8 mouse cellular contexts compared by ENCODE assay signal in genomic region chr12:80115863-80116194, GRCm38 (mm10). TPM values are rescaled to one million over a fixed set of nuclear protein-coding genes. Genes with fewer than 3 reads are reported as not detected.
DNase-seq lines count a peak whose midpoint lies in the region; ATAC-seq lines count a peak whose summit lies in the region.

No protein-coding gene starts in this region.

- H3K4me3 ChIP-seq in kidney, embryonic 15.5 days (replicated peaks), result peak overlapping the region; percentile 84
- H3K4me3 ChIP-seq in embryonic facial prominence, embryonic 10.5 days, result peak overlapping the region; percentile 86
- peak overlapping the region; percentile 67 for H3K4me3 ChIP-seq in intestine, embryonic 15.5 days (replicated peaks)

- H3K9me3 ChIP-seq in kidney, embryonic 15.5 days (replicated peaks), result peaks cover 2% of the 10 kb centered on the region; the same call in 1 of the 2 replicates
- no peaks in the 10 kb centered on the region for H3K9me3 ChIP-seq in embryonic facial prominence, embryonic 10.5 days
- no peaks in the 10 kb centered on the region for H3K9me3 ChIP-seq in intestine, embryonic 15.5 days

- DNase-seq in kidney, adult 8-10 months, result no peak
- DNase-seq in embryonic facial prominence, embryonic 10.5 days (ENCODE audit: low spot score), result no peak
- DNase-seq in left cerebral cortex, postnatal 4 days, result no peak
- no peak for DNase-seq in gastrocnemius, postnatal 25 days
- no peak for DNase-seq in spleen, postnatal 10 days (ENCODE audit: low spot score in 2 of 2)

- intact Hi-C loops in left cerebral cortex, postnatal 4 days (cut with DNase I), result no loop called here

- peaks cover 49% of the 10 kb centered on the region for H3K4me1 ChIP-seq in kidney, embryonic 15.5 days
- peaks cover 40% of the 10 kb centered on the region for H3K4me1 ChIP-seq in embryonic facial prominence, embryonic 10.5 days
- H3K4me1 ChIP-seq in intestine, embryonic 15.5 days (replicated peaks), result peaks cover 20% of the 10 kb centered on the region; the same call in 1 of the 2 replicates

- H3K27ac ChIP-seq in kidney, embryonic 15.5 days, result peak overlapping the region; percentile 99
- peak overlapping the region; percentile 99 for H3K27ac ChIP-seq in embryonic facial prominence, embryonic 10.5 days (replicated peaks)
- H3K27ac ChIP-seq in intestine, embryonic 15.5 days, result peak overlapping the region; percentile 99

- ATAC-seq in kidney, embryonic 15.5 days (replicated peaks; ENCODE audit: low FRiP score), result peak; percentile 31; the same call in 1 of the 2 replicates
- no peak; the same call in 1 of the 2 replicates for ATAC-seq in intestine, embryonic 15.5 days
- ATAC-seq in monocyte, adult 5-6 weeks (replicated peaks; ENCODE audit: insufficient number of reproducible peaks, low FRiP score, low TSS enrichment, poor library complexity, severe bottlenecking), result peak; percentile 2; the same call in 1 of the 2 replicates

- under 1% methylated on average over 30 of the region's 30 CpGs for WGBS in kidney, embryonic 15.5 days
- WGBS in embryonic facial prominence, embryonic 10.5 days, result under 1% methylated on average over 30 of the region's 30 CpGs
- under 1% methylated on average over 30 of the region's 30 CpGs for WGBS in intestine, embryonic 15.5 days

- no peaks in the 10 kb centered on the region for H3K27me3 ChIP-seq in kidney, embryonic 15.5 days
- H3K27me3 ChIP-seq in embryonic facial prominence, embryonic 10.5 days (replicated peaks; ENCODE audit: low read depth, poor library complexity, severe bottlenecking), result no peaks in the 10 kb centered on the region
- H3K27me3 ChIP-seq in intestine, embryonic 15.5 days (replicated peaks), result no peaks in the 10 kb centered on the region

- H3K36me3 ChIP-seq in kidney, embryonic 15.5 days, result peaks cover 12% of the 10 kb centered on the region
- H3K36me3 ChIP-seq in embryonic facial prominence, embryonic 10.5 days (replicated peaks), result peaks cover 19% of the 10 kb centered on the region
- 0 out of 2 replicates have a peak, but pooled peaks cover 4% of the 10 kb centered on the region for H3K36me3 ChIP-seq in intestine, embryonic 15.5 days

- peak overlapping the region; percentile 84 for H3K4me2 ChIP-seq in kidney, embryonic 15.5 days
- peak overlapping the region; percentile 84 for H3K4me2 ChIP-seq in intestine, embryonic 15.5 days (replicated peaks)

- peak overlapping the region; percentile 79 for H3K9ac ChIP-seq in kidney, embryonic 15.5 days
- peak overlapping the region; percentile 82 for H3K9ac ChIP-seq in intestine, embryonic 15.5 days

RNA-seq across cellular contexts. Expression of gene Zfp36l1, which starts 3.0 kb away (rescaled TPM):
- polyA plus RNA-seq in kidney, embryonic 15.5 days (2015; fragmentation: Nextera tagmentation; extraction: Ambion mirVana), result 136 and 154 TPM in 2 replicates
- polyA plus RNA-seq in embryonic facial prominence, embryonic 10.5 days (2016; fragmentation: Nextera tagmentation; extraction: Ambion mirVana), result 114 and 119 TPM in 2 replicates
- 95.8 and 107 TPM in 2 replicates for polyA plus RNA-seq in intestine, embryonic 15.5 days (2015; fragmentation: Nextera tagmentation; extraction: Ambion mirVana)
- total RNA-seq in monocyte, adult 5-6 weeks (2017), result 42.9 to 74.7 TPM (median 44.7 TPM) in 3 replicates
- 10 to 100 TPM; 47.2 to 54.4 TPM for total RNA-seq in left cerebral cortex, postnatal 4 days (2021)
- 10 to 100 TPM; 23.0 to 27.2 TPM for total RNA-seq in gastrocnemius, postnatal 25 days (2021)
